Mouse (Mus musculus) midbrain, embryonic 13.5 days (tissue): ENCODE measurements at regions not wholly inside any gene's neighbourhood (a gene's known extent, or its start where the extent isn't known, plus 50 kb on each side); places are given as distances from the start of the nearest gene placed in this dataset.

Experiments used
- ATAC-seq: fragments of 200-750 bp; cut with Nextera tagmentation; 2 replicates; pipeline ENCODE4 v1.8.0; 2017; ENCODE audit warnings: mild to moderate bottlenecking, moderate TSS enrichment, moderate library complexity
- H3K27ac ChIP-seq: fragments of 300-500 bp; sonication (generic); 2 replicates; pipeline ENCODE4 v1.5.1; 2015; ENCODE audit warnings: inconsistent platforms, mild to moderate bottlenecking, moderate library complexity
- H3K27me3 ChIP-seq: fragments of 300-500 bp; sonication (generic); 2 replicates; pipeline ENCODE4 v1.6.1; 2015; ENCODE audit warnings: mild to moderate bottlenecking, inconsistent platforms
- H3K36me3 ChIP-seq: fragments of 300-500 bp; sonication (generic); 2 replicates; pipeline ENCODE4 v1.6.1; 2015; ENCODE audit warnings: mild to moderate bottlenecking, inconsistent platforms
- H3K4me1 ChIP-seq: fragments of 300-500 bp; sonication (generic); replicated peaks from 2 replicates; pipeline ENCODE4 v1.6.1; 2015; ENCODE audit warnings: inconsistent platforms
- H3K4me2 ChIP-seq: fragments of 300-500 bp; sonication (generic); replicated peaks from 2 replicates; pipeline ENCODE4 v1.6.1; 2015; ENCODE audit warnings: moderate library complexity, mild to moderate bottlenecking, inconsistent platforms
- H3K4me3 ChIP-seq: fragments of 300-500 bp; sonication (generic); replicated peaks from 2 replicates; pipeline ENCODE4 v1.5.1; 2015; ENCODE audit warnings: mild to moderate bottlenecking, inconsistent platforms
- H3K9ac ChIP-seq: fragments of 300-500 bp; sonication (generic); replicated peaks from 2 replicates; pipeline ENCODE4 v1.6.1; 2015; ENCODE audit warnings: mild to moderate bottlenecking, inconsistent platforms
- H3K9me3 ChIP-seq: fragments of 300-500 bp; sonication (generic); 2 replicates; pipeline ENCODE4 v1.6.1; 2016; ENCODE audit warnings: mild to moderate bottlenecking, inconsistent platforms
- WGBS: fragments of 180-500 bp; shearing (Covaris S2); methylation state at CpG from one replicate; pipeline ENCODE4 v1.1.7; 2015; 5-methylcytosine and 5-hydroxymethylcytosine counted together

DNA sequence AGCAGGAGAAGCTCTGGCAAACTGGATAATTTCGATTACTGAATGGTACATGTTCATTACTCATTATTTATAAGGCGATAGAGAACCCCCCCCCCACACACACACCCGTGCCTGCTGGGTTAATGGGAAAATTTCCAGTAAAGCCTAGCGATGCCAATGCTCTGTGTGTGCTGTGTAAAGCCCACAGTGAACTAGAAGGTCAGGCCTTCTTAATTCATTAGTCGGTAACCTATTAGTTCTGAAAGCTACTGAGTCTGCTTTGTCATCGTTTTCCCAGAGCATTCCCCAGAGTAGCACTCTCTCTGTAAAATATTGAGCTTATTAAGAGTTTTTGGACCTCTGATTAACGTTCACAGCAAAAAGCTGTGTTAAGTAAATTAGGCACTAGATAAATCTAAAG lies 65.7 kb upstream of the Zfp366 start:
- Histone ChIP-seq H3K9ac (no peak overlapping the region), H3K4me3 (no peak overlapping the region), H3K36me3 (no peaks in the 10 kb centered on the region), H3K27me3 (no peaks in the 10 kb centered on the region), H3K4me1 (0 out of 2 replicates have a peak, but pooled peaks cover 6% of the 10 kb centered on the region), H3K4me2 (no peak overlapping the region), H3K9me3 (no peaks in the 10 kb centered on the region), H3K27ac (no peak overlapping the region)
- WGBS: 72% methylated on average over 7 of the region's 7 CpGs
- 0 out of 2 replicates have a peak, but pooled peaks have one; percentile 30 for ATAC-seq

DNA sequence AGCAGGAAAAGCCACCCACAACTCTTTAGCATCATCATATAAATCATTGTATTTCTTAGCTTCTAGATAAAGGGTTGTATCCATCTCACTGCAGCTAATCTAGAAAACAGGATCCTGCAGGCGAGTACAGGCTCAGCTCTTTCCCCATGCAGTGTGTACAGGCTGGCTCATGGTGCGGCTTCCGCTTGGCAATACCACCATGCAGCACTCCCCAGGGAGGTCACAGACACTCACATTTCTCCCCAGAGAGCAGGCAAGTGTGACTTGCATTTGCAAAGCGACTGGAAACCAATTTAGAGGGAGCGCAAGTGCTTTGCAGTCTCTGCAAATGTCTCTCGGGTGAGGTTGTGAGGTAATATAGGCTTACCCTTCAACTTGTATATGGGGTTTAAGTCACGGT lies 69.1 kb upstream of the Zfp366 start:
- no peaks in the 10 kb centered on the region for H3K9me3 ChIP-seq
- H3K4me1 ChIP-seq: 0 out of 2 replicates have a peak, but pooled peaks cover 6% of the 10 kb centered on the region
- 85% methylated on average over 7 of the region's 7 CpGs for WGBS
- H3K36me3 ChIP-seq: no peaks in the 10 kb centered on the region
- no peak overlapping the region for H3K27ac ChIP-seq
- no peak overlapping the region for H3K9ac ChIP-seq
- no peak for ATAC-seq
- no peak overlapping the region for H3K4me3 ChIP-seq
- no peaks in the 10 kb centered on the region for H3K27me3 ChIP-seq
- no peak overlapping the region for H3K4me2 ChIP-seq

DNA sequence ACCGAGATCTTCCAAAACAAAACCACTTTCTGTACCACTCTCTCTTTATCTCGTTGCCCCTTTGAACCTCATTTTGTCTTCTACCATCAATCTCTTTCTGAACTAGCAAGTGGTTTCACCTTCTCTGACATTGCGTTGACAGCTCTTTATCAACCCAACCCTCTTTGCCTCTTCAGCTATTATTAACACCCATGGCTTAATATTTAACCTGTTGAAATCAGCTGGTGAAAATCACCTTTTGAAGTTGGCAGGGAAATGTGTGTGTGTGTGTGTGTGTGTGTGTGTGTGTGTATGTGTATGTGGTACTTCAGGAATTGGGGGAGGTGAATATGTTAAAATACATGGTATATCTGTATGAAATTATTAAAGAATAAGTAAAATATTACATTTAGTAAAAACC lies 70.1 kb upstream of the Zfp366 start:
- Histone ChIP-seq H3K4me3 (no peak overlapping the region), H3K9ac (no peak overlapping the region), H3K9me3 (no peaks in the 10 kb centered on the region), H3K4me2 (no peak overlapping the region), H3K36me3 (no peaks in the 10 kb centered on the region), H3K27me3 (no peaks in the 10 kb centered on the region), H3K27ac (no peak overlapping the region), H3K4me1 (0 out of 2 replicates have a peak, but pooled peaks cover 6% of the 10 kb centered on the region)
- ATAC-seq: no peak
- WGBS: 88% methylated on average over 3 of the region's 3 CpGs

DNA sequence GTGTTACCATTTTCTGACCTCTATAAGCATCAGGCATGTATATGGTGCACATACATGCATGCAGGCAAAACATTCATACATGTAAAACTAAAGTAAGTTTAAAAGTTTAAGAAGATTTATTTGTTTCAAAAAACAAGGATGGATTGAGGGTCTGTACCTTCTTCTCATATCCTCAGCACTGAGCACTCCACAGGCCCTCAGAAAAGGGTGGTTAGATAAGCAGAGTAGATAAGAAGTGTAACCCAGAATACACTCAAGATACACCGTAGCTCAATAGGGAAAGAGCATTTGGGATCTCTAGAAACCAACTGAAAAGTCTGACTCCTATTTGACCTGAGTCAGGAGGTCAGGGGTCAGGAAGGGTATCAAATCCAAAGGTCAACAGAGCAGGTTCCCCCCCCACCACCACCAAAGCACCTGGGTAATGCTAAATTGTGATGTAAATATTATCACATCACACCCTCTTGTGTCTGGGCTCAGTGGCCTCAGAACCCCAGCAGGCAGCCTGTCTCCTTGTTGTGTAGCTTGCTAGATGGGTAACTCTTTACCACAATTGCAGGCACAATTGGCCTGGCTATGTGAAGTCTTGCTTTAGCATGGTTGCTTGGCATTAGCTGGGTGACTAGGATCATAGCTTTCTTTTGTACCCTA lies 72.8 kb upstream of the Zfp366 start:
- Histone ChIP-seq H3K9ac (no peak overlapping the region), H3K9me3 (no peaks in the 10 kb centered on the region), H3K27me3 (no peaks in the 10 kb centered on the region), H3K4me3 (no peak overlapping the region), H3K4me1 (no peaks in the 10 kb centered on the region), H3K27ac (no peak overlapping the region), H3K36me3 (no peaks in the 10 kb centered on the region), H3K4me2 (no peak overlapping the region)
- WGBS: 81% methylated on average over 1 of the region's 1 CpGs
- ATAC-seq: no peak

DNA sequence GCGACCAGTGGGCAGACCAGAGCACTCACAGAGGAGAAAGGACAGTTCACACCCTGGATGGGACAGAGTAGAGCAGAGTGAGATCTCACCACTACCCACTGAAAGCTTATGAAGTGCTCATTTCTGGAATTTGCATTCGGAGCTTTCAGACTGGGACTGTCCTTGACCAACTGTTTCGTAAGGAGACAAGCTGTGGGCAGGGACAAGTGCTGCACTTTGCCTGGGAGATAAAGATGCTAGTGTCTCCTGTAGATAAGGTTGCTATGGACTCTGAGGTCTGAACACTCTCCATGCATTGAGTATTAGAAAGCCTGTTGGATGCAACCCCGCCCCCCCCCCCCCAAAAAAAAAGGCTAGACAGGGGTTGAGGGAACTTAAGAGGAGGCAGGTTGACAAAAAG lies 76.6 kb upstream of the Zfp366 start:
- Histone ChIP-seq H3K27me3 (no peaks in the 10 kb centered on the region), H3K36me3 (no peaks in the 10 kb centered on the region), H3K27ac (no peak overlapping the region), H3K4me1 (no peaks in the 10 kb centered on the region), H3K4me2 (no peak overlapping the region), H3K9ac (no peak overlapping the region), H3K9me3 (no peaks in the 10 kb centered on the region), H3K4me3 (no peak overlapping the region)
- ATAC-seq: no peak
- 75% methylated on average over 4 of the region's 4 CpGs for WGBS

DNA sequence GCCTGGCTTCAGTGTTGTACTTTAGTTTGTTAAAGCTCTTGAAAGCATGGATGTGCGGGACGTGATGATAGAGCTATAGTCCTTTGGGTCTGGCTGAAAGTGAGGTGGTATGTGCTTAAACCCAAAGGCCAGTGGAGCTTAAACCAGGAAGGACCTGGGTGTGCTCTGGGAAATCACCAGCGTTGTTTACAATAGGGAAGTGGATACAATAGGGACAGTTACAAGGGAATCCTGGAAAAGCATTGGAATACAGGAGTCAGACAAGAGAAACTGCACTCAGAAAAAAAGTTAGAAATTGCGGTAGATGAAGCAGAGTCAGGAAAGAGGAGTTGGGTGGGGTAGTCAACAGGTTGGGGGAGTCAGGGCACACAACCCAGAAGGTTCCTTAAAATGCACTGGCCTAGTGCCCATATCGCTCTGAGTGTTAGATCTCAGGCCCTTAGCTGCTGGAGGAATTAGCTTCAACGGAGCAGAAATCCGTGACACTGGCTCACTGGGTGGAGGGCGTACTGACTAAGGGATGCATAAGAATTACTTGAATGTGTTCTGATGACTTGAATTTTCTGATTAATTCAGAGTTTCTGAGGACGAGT lies 82.4 kb upstream of the Zfp366 start:
- Histone ChIP-seq H3K27me3 (peaks cover 6% of the 10 kb centered on the region; the same call in 1 of the 2 replicates), H3K27ac (no peak overlapping the region), H3K36me3 (no peaks in the 10 kb centered on the region), H3K4me3 (no peak overlapping the region), H3K9ac (no peak overlapping the region), H3K4me1 (peaks cover 24% of the 10 kb centered on the region), H3K9me3 (no peaks in the 10 kb centered on the region), H3K4me2 (no peak overlapping the region)
- no peak for ATAC-seq
- 90% methylated on average over 9 of the region's 9 CpGs for WGBS

DNA sequence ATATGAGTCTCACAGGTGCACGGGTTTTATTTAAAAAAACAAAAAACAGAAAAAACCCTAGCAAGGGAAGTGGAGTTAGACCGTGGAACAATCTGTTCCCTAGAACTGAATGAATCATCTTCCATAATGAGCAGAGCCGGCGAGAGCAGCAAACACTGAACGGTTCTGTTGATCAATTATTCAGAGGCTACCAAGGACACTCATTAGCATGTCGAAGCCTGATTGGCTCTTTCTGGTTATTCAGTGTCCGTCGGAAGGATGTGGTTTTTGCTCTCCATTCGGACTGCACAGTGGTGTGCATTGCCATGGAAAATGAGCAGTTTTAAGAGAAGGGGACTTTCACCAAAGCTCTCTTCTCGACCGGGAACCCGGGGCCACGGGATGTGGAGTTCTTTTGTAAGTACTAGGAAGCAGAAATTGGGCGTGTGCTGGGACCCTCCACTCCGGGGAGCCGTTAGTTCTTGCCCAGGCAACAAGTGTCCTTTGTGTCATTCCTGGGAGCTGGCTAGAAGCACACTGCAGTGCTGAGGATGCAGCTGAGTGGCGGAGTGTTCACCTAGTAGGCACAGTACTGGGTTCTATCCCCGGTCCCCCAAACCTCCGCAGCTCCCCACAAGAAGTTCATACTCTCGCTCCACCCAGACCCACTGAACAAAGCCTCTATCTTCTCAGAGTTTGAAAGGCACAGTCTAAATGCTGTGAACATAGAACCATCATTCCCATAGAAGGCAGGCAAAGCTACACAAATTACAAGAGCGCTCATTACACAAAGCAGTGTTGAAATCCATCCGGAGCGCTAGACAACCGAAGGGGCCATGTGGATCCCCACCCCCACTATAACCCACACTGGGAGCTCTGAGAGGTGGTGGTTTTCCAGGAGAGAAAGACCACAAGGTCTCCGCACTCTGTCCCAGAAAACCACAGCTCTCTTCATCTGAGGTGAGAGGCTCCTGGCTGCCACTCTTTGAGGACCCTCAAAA lies 83.9 kb upstream of the Zfp366 start:
- Histone ChIP-seq H3K4me3 (peak overlapping the region; percentile 31), H3K9ac (peak overlapping the region; percentile 36; the same call in 1 of the 2 replicates), H3K4me2 (peak overlapping the region; percentile 52), H3K9me3 (no peaks in the 10 kb centered on the region), H3K4me1 (peaks cover 24% of the 10 kb centered on the region), H3K27ac (peak overlapping the region; percentile 84), H3K36me3 (no peaks in the 10 kb centered on the region), H3K27me3 (peaks cover 6% of the 10 kb centered on the region; the same call in 1 of the 2 replicates)
- WGBS: 32% methylated on average over 25 of the region's 25 CpGs
- peak; percentile 90 for ATAC-seq

DNA sequence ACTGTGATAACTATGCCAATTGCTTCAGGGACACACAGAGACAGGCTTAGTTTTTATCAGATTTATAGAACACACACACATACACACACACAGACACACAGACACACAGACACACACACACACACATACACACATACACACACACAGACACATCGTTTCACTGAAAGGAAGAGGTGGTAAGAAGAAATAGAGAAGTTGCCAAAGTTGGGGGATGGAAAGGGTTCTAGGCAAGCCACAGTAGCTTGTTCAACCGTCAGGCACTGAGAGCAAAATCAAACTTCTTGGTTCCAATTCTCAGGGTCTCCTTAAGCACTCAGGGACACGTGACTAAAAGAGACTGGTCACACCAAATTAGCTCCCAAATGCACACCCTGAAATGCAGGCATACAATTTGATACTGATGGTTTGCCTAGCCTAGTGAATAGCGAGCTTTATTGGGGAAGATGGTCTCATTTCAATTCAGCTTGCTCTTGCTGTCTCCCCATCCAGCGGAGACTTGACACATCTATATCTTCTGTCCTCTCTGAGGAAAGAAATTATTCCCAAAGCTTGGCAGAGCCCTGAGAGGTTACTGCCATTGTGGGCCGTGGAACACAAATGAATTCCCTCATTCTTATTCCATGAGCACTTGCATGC lies 84.7 kb upstream of the Zfp366 start:
- peak overlapping the region; percentile 84 for H3K27ac ChIP-seq
- H3K4me3 ChIP-seq: peak overlapping the region; percentile 31
- peak; percentile 32 for ATAC-seq
- peaks cover 24% of the 10 kb centered on the region for H3K4me1 ChIP-seq
- peaks cover 6% of the 10 kb centered on the region; the same call in 1 of the 2 replicates for H3K27me3 ChIP-seq
- H3K9me3 ChIP-seq: no peaks in the 10 kb centered on the region
- H3K4me2 ChIP-seq: peak overlapping the region; percentile 52
- WGBS: 21% methylated on average over 6 of the region's 6 CpGs
- no peaks in the 10 kb centered on the region for H3K36me3 ChIP-seq
- peak overlapping the region; percentile 32; the same call in 1 of the 2 replicates for H3K9ac ChIP-seq

DNA sequence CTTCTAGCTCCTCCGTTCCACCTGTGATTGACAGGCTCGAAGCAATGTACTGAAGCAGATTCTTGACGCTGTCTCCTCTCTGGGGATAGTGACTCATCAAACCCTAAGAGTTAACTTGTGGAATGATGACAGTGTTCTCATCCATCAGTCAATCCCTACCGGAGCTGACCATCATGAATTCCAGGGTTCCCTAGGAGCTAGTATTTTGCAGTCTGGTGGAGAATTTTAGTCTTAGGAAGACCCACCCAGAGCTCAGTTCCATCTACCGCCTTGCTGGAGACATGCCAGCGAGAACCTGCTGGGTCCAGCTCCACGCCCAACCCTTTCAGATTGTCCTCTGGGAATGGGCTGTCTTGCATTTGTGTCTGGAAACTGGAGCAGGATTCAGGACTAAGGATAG lies 85.4 kb upstream of the Zfp366 start:
- no peak for ATAC-seq
- H3K4me2 ChIP-seq: no peak overlapping the region
- WGBS: 90% methylated on average over 7 of the region's 7 CpGs

DNA sequence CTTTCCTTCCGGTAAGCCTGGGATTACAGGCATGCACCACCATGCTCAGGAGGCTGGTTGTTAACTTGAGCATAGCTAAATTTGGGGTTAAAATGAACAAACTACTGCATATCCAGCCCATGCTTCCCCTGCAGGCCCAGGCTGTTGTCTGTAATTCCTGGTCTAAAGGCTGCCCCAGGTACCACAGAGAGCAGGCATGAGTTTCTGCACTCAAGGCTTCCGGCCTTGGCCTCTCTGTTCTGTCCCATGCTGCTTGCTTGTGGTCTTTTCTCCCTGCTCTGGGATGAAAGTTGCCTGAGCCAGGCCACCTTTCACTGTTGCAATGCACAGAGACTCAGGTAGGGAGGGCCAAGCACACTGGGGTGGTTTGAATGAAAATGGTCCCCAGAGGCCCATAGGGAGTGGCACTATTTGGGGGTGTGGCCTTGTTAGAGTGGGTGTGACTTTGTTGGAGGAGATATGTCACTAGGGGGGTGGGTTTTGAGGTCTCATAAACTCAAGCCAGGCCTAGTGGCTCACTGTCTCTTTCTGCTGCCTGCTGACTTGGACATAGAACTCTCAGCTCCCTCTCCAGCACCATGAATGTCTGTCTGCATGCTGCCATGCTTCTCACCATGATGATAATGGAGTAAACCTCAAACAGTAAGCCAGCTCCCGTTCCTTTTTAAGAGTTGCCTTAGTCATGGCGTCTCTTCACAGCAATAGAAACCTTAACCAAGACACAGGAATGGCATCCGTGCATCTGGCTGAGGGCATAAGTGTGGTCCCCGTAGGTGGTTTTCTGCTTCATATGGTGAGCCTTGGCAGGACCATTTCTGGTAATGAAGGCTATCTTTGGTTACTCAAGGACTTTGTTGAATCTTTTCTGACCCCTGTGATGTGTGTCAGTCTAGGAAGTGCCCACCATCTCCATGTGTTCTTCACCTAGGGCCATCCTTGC lies 86.7 kb upstream of the Zfp366 start:
- no peak overlapping the region for H3K4me2 ChIP-seq
- H3K9ac ChIP-seq: no peak overlapping the region
- H3K36me3 ChIP-seq: no peaks in the 10 kb centered on the region
- H3K4me1 ChIP-seq: peaks cover 31% of the 10 kb centered on the region
- H3K4me3 ChIP-seq: no peak overlapping the region
- 94% methylated on average over 6 of the region's 6 CpGs for WGBS
- H3K9me3 ChIP-seq: no peaks in the 10 kb centered on the region
- no peak for ATAC-seq
- peaks cover 6% of the 10 kb centered on the region; the same call in 1 of the 2 replicates for H3K27me3 ChIP-seq
- H3K27ac ChIP-seq: no peak overlapping the region

More for the DNA sequence above, 85.4 kb upstream of the Zfp366 start:
- peaks cover 24% of the 10 kb centered on the region for H3K4me1 ChIP-seq
- no peaks in the 10 kb centered on the region for H3K9me3 ChIP-seq
- H3K36me3 ChIP-seq: no peaks in the 10 kb centered on the region
- peaks cover 6% of the 10 kb centered on the region; the same call in 1 of the 2 replicates for H3K27me3 ChIP-seq
- no peak overlapping the region for H3K4me3 ChIP-seq
- no peak overlapping the region; the same call in 1 of the 2 replicates for H3K27ac ChIP-seq
- no peak overlapping the region for H3K9ac ChIP-seq

DNA sequence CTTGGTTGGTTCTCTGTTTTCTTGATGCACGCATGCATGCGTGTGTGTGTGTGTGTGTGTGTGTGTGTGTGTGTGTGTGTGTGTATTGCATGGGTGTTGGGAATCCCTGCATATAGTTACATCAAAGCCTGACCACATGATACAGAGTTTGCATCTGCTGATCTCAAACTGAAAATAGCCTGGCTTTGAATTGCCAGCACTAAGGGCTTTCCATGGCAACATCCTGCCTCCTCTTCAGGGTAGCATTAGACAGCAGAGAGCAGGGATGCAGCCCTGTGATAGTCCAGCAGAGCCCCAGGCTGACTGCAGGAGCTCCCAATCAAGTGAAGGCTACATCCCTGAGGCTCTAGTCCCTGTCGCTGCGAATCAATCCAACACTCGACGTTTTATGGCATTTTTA lies 87.8 kb upstream of the Zfp366 start:
- H3K27ac ChIP-seq: no peak overlapping the region
- WGBS: 92% methylated on average over 6 of the region's 6 CpGs
- H3K9ac ChIP-seq: no peak overlapping the region
- peaks cover 6% of the 10 kb centered on the region; the same call in 1 of the 2 replicates for H3K27me3 ChIP-seq
- peaks cover 39% of the 10 kb centered on the region for H3K4me1 ChIP-seq
- H3K4me2 ChIP-seq: no peak overlapping the region
- ATAC-seq: no peak
- H3K4me3 ChIP-seq: no peak overlapping the region
- H3K9me3 ChIP-seq: no peaks in the 10 kb centered on the region
- H3K36me3 ChIP-seq: no peaks in the 10 kb centered on the region
